Mouse (Mus musculus) cerebellum, adult 2 months (tissue): ENCODE data around the gene Gm4788.
"Not testable (repeated sequence)": the region's sequence is repeated elsewhere in the genome, so short reads cannot be mapped to it uniquely, and the experiment has no call there.

ENCODE experiments used
- CTCF ChIP-seq: fragments of 200-500 bp; IDR thresholded peaks from 2 replicates; pipeline ENCODE4 v1.5.1; 2011; ENCODE audit warnings: low read depth, mild to moderate bottlenecking, control low read depth, low read length, moderate library complexity, borderline replicate concordance; ENCODE audit not compliant: insufficient read depth
- POLR2A ChIP-seq: fragments of 200-500 bp; IDR thresholded peaks from 2 replicates; pipeline ENCODE4 v1.6.1; 2011; ENCODE audit warnings: low read length, control low read depth, borderline replicate concordance; ENCODE audit not compliant: insufficient read depth

GRCm38 (mm10) chr1:139769913-139770312, 11.1 kb downstream of the Gm4788 start:
- not testable (repeated sequence) for TF ChIP-seq CTCF, POLR2A
